Mouse (Mus musculus): ENCODE measurements around the gene Gnptg. TPM values are rescaled to one million over a fixed set of nuclear protein-coding genes. Genes with fewer than 3 reads are reported as not detected.
A peak's percentile ranks its signal among the peaks of the same experiment; 100 is the strongest.

Gene Gnptg
- 10 to 100 TPM; 14.9 to 16.5 TPM for total RNA-seq (2021)
- long read RNA-seq, experiment 1, transcript Gnptg-201 (11 exons, 1,234 nt): major isoform, 10 of 14 reads
- long read RNA-seq, experiment 1, partial matches to known transcripts: 2 of 14 reads
- long read RNA-seq, experiment 1, other reads (novel, unspliced or antisense): 2 of 14 reads
- long read RNA-seq, experiment 2, transcript Gnptg-201 (11 exons, 1,234 nt): major isoform, 20 of 25 reads
- long read RNA-seq, experiment 2, partial matches to known transcripts: 2 of 25 reads
- long read RNA-seq, experiment 2, other reads (novel, unspliced or antisense): 3 of 25 reads

- Histone ChIP-seq H3K4me3 (peak within 1 kb of the TSS; percentile 100), H3K27ac (peak within 1 kb of the TSS; percentile 90)
- peak; percentile 92 for DNase-seq
- no peak for TF ChIP-seq CTCF (IDR thresholded peaks at IDR 0.05)
- intact Hi-C loops (cut with DNase I): no loop called here
Observed at GRCm38 (mm10) chr17:25239695-25240636, at the start of gene Gnptg, which contains the start of gene Tsr3. Gene Gnptg, minus strand, starts transcription at chr17:25240124. Gene Tsr3, plus strand, starts transcription at chr17:25240170.

- no peak for DNase-seq
Observed at GRCm38 (mm10) chr17:25288842-25289241, 48.9 kb upstream of the Gnptg start.

GRCm38 (mm10) chr17:25285033-25285432, 45.1 kb upstream of the Gnptg start:
- intact Hi-C loops (cut with DNase I): no loop called here
- DNase-seq: peak; percentile 62

More at GRCm38 (mm10) chr17:25288842-25289241, 48.9 kb upstream of the Gnptg start:
- no peak overlapping the region for H3K4me3 ChIP-seq
- no peak overlapping the region for H3K27ac ChIP-seq
- peak; percentile 73 for TF ChIP-seq CTCF (IDR thresholded peaks at IDR 0.05)
- intact Hi-C loops (cut with DNase I): no loop called here

GRCm38 (mm10) chr17:25282133-25282532, 42.2 kb upstream of the Gnptg start:
- H3K27ac ChIP-seq: peak overlapping the region; percentile 49; the same call in 1 of the 2 replicates
- peak overlapping the region; percentile 38 for H3K4me3 ChIP-seq
- DNase-seq: peak; percentile 51
- intact Hi-C loops (cut with DNase I): no loop called here
- no peak for TF ChIP-seq CTCF (IDR thresholded peaks at IDR 0.05)

More at GRCm38 (mm10) chr17:25285033-25285432, 45.1 kb upstream of the Gnptg start:
- TF ChIP-seq CTCF (IDR thresholded peaks at IDR 0.05): peak; percentile 97
- H3K27ac ChIP-seq: no peak overlapping the region
- H3K4me3 ChIP-seq: no peak overlapping the region

- no peak overlapping the region for H3K4me3 ChIP-seq
- TF ChIP-seq CTCF (IDR thresholded peaks at IDR 0.05): no peak
- intact Hi-C loops (cut with DNase I): no loop called here
- DNase-seq: no peak
- H3K27ac ChIP-seq: no peak overlapping the region
Observed at GRCm38 (mm10) chr17:25275833-25276232, 35.9 kb upstream of the Gnptg start.

- peak within 1 kb of the TSS; percentile 99 for H3K27ac ChIP-seq
- intact Hi-C loops (cut with DNase I): loop anchor here (5.0 kb wide), 3 partner anchors 87 to 337 kb away; partner anchors contain the start of genes Mapk8ip3, Telo2 and Unkl
- DNase-seq: no peak
- peak within 1 kb of the TSS; percentile 89 for H3K4me3 ChIP-seq
- no peak for TF ChIP-seq CTCF (IDR thresholded peaks at IDR 0.05)
Observed at GRCm38 (mm10) chr17:25274571-25275346, 34.8 kb upstream of the Gnptg start, which contains the start of gene Ube2i. Gene Ube2i, minus strand, starts transcription at chr17:25274622.

GRCm38 (mm10) chr17:25273706-25274501, 34.0 kb upstream of the Gnptg start:
- intact Hi-C loops (cut with DNase I): loop anchor here (5.0 kb wide), 3 partner anchors 87 to 337 kb away; partner anchors contain the start of genes Mapk8ip3, Telo2 and Unkl
- H3K4me3 ChIP-seq: peak overlapping the region; percentile 89
- peak; percentile 93 for DNase-seq
- peak; percentile 80 for TF ChIP-seq CTCF (IDR thresholded peaks at IDR 0.05)
- H3K27ac ChIP-seq: peak overlapping the region; percentile 99

- TF ChIP-seq CTCF (IDR thresholded peaks at IDR 0.05): no peak
- intact Hi-C loops (cut with DNase I): loop anchor here (5.0 kb wide), 3 partner anchors 86 to 336 kb away; partner anchors contain the start of genes Mapk8ip3, Telo2 and Unkl
- Histone ChIP-seq H3K4me3 (peak overlapping the region; percentile 89), H3K27ac (peak overlapping the region; percentile 99)
- DNase-seq: peak; percentile 93
Observed at GRCm38 (mm10) chr17:25272951-25273705, 33.2 kb upstream of the Gnptg start.

GRCm38 (mm10) chr17:25272326-25272725, 32.4 kb upstream of the Gnptg start:
- peak overlapping the region; percentile 99 for H3K27ac ChIP-seq
- no peak for TF ChIP-seq CTCF (IDR thresholded peaks at IDR 0.05)
- H3K4me3 ChIP-seq: peak overlapping the region; percentile 89
- intact Hi-C loops (cut with DNase I): loop anchor here (5.0 kb wide), 3 partner anchors 85 to 335 kb away; partner anchors contain the start of genes Mapk8ip3, Telo2 and Unkl
- no peak for DNase-seq

GRCm38 (mm10) chr17:25270795-25271335, 30.9 kb upstream of the Gnptg start:
- Histone ChIP-seq H3K4me3 (peak overlapping the region; percentile 89), H3K27ac (peak overlapping the region; percentile 99; the same call in 1 of the 2 replicates)
- DNase-seq: peak; percentile 1
- no peak for TF ChIP-seq CTCF (IDR thresholded peaks at IDR 0.05)
- intact Hi-C loops (cut with DNase I): loop anchor here (5.0 kb wide), 3 partner anchors 84 to 334 kb away; partner anchors contain the start of genes Mapk8ip3, Telo2 and Unkl

Data from gastrocnemius, adult 2 months (tissue).